Mouse (Mus musculus) macrophage (primary cell): ENCODE results near the gene Tmem158. TPM values are rescaled to one million over a fixed set of nuclear protein-coding genes. Genes with fewer than 3 reads are reported as not detected.

Experiments
- H3K27ac ChIP-seq: fragments of 350-480 bp; formaldehyde crosslinking; 2 replicates; pipeline ENCODE4 v1.9.0; 2021
- H3K36me3 ChIP-seq: fragments of 350-480 bp; formaldehyde crosslinking; 2 replicates; pipeline ENCODE4 v1.9.0; 2021; ENCODE audit errors: inconsistent target
- H3K4me3 ChIP-seq: fragments of 350-480 bp; formaldehyde crosslinking; 2 replicates; pipeline ENCODE4 v1.9.0; 2021; ENCODE audit errors: inconsistent target
- H3K79me2 ChIP-seq: fragments of 350-480 bp; formaldehyde crosslinking; 2 replicates; pipeline ENCODE4 v1.9.0; 2021; ENCODE audit errors: inconsistent target
- WGBS: methylation state at CpG from one replicate; pipeline ENCODE4 v1.1.7; 2026; ENCODE audit warnings: inconsistent platforms; ENCODE audit not compliant: missing documents; 5-methylcytosine and 5-hydroxymethylcytosine counted together
- polyA plus RNA-seq: library from polyadenylated mRNA; stranded (reverse); fragments of 250-400 nt; gene quantifications from 3 replicates; pipeline ENCODE4 v1.2.4, GENCODE M21; 2018; ENCODE audit warnings: inconsistent platforms

Gene Tmem158
- polyA plus RNA-seq, 1 experiment from 2014 or later: 1.4 TPM

- Histone ChIP-seq H3K36me3 (no peaks in the 10 kb centered on the region), H3K27ac (no peak overlapping the region)
- WGBS: 11% methylated on average over 2 of the region's 2 CpGs
Observed at GRCm38 (mm10) chr9:123237739-123238138, 22.8 kb downstream of the Tmem158 start.

GRCm38 (mm10) chr9:123235621-123236020 is 24.9 kb downstream of the Tmem158 start:
- Histone ChIP-seq H3K79me2 (no peaks in the 10 kb centered on the region), H3K27ac (no peak overlapping the region), H3K36me3 (no peaks in the 10 kb centered on the region), H3K4me3 (no peak overlapping the region)
- WGBS: 42% methylated on average over 3 of the region's 3 CpGs

More at GRCm38 (mm10) chr9:123237739-123238138, 22.8 kb downstream of the Tmem158 start:
- Histone ChIP-seq H3K79me2 (no peaks in the 10 kb centered on the region), H3K4me3 (no peak overlapping the region)

GRCm38 (mm10) chr9:123229826-123230225 is 30.7 kb downstream of the Tmem158 start:
- H3K4me3 ChIP-seq: no peak overlapping the region
- no peak overlapping the region for H3K27ac ChIP-seq
- 75% methylated on average over 4 of the region's 4 CpGs for WGBS
- no peaks in the 10 kb centered on the region for H3K79me2 ChIP-seq
- H3K36me3 ChIP-seq: no peaks in the 10 kb centered on the region

DNA sequence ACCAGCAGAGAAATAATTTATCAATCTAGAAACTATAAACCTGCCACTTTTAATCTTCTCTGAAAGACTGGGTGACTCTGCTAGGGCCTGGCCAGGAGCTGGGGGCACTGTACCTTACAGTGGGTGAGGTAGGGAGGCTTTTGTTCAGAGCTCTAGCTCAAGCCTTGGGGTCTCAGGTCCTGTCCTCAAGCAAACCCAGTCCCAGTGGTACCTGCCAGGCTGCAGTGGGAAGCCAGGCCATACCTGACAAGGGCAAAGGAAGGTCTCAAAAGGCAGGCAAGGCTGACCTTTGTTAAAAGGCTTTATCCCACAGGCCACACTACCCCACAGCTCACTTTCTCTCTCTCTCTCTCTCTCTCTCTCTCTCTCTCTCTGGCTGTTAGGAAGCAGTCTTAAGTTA is 31.9 kb downstream of the Tmem158 start:
- H3K36me3 ChIP-seq: no peaks in the 10 kb centered on the region
- H3K79me2 ChIP-seq: no peaks in the 10 kb centered on the region
- no peak overlapping the region for H3K27ac ChIP-seq
- no peak overlapping the region for H3K4me3 ChIP-seq

DNA sequence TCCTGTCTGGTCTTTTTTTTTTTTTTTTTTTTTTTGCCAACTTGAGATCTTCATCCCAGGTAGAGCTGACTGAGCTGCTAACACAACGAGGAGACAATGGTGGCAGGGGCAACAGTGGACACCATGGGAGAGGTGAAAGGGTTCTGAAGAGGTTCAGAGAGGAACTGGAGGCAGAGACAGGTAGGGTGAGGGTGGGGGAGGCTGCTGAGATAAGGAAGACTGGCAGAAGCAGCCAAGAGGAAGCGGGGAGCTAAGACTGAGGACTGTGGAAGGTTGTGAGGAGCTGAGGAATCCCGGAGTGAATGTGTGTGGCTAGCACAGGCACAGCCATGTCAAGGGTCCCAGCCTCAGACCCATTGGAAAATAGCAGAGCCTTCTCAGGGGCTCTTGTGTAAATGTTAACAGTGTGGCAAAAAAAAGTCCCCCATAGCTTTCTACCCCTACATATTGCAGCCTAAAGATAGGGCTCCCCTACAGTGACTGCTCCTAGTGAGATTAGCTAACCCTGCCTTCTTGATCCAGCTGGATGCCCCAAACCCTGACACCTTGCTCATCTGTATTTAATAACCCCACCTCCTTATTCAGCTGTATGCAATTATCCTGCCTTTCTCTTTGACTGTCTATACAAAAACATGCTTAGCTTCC is 33.3 kb downstream of the Tmem158 start:
- Histone ChIP-seq H3K4me3 (no peak overlapping the region), H3K79me2 (no peaks in the 10 kb centered on the region), H3K36me3 (no peaks in the 10 kb centered on the region), H3K27ac (no peak overlapping the region)
- 80% methylated on average over 3 of the region's 3 CpGs for WGBS

- no peak overlapping the region for H3K4me3 ChIP-seq
- H3K79me2 ChIP-seq: no peaks in the 10 kb centered on the region
- WGBS: 17% methylated on average over 2 of the region's 2 CpGs
- no peak overlapping the region for H3K27ac ChIP-seq
- H3K36me3 ChIP-seq: no peaks in the 10 kb centered on the region
Observed at GRCm38 (mm10) chr9:123224863-123225431, 35.6 kb downstream of the Tmem158 start.

DNA sequence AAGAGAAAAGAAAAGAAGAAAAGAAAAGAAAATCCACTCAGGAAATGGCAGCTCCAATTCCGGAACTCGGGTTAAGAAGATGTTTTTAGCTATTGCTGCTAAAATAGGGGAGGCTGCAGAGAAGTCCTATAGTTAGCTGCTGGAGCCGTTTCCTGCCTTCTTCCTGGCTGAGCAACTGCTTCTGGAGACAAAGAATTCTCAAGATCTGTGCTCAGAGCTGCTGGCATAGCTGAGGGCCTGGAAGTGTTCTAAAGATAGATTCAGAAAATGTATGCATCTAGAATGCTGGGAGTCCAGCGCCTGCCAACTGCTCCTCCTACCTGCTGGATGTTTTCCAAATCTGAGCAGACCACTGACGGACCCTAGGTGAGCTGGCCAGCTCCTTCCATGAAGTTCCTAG is 40.7 kb downstream of the Tmem158 start:
- H3K4me3 ChIP-seq: no peak overlapping the region
- no peaks in the 10 kb centered on the region for H3K79me2 ChIP-seq
- no peak overlapping the region for H3K27ac ChIP-seq
- H3K36me3 ChIP-seq: no peaks in the 10 kb centered on the region
- WGBS: 43% methylated on average over 5 of the region's 5 CpGs

- H3K79me2 ChIP-seq: no peaks in the 10 kb centered on the region
- no peaks in the 10 kb centered on the region for H3K36me3 ChIP-seq
- no peak within 1 kb of the TSS for H3K27ac ChIP-seq
- H3K4me3 ChIP-seq: no peak within 1 kb of the TSS
- WGBS: 11% methylated on average over 45 of the region's 45 CpGs
Observed at GRCm38 (mm10) chr9:123215621-123216440, 44.7 kb downstream of the Tmem158 start, which contains the start of gene Cdcp1. Gene Cdcp1 (minus strand): TSS chr9:123216038.

- 89% methylated on average over 9 of the region's 9 CpGs for WGBS
- Histone ChIP-seq H3K4me3 (no peak overlapping the region), H3K79me2 (no peaks in the 10 kb centered on the region), H3K27ac (no peak overlapping the region), H3K36me3 (no peaks in the 10 kb centered on the region)
Observed at GRCm38 (mm10) chr9:123213371-123213770, 47.2 kb downstream of the Tmem158 start.

Other genes with a start within 250 kb of the Tmem158 start
- gene Tmem42, start 239.4 kb downstream of the Tmem158 start, polyA plus RNA-seq: 2.9 to 8.6 TPM (median 3.4 TPM) in 3 replicates
- not detected in 3 replicates for gene Tgm4, start 226.0 kb downstream of the Tmem158 start, polyA plus RNA-seq
- 37.6 to 46.3 TPM (median 38.8 TPM) in 3 replicates for gene Zdhhc3, start 147.6 kb downstream of the Tmem158 start, polyA plus RNA-seq
- gene Exosc7, start 147.5 kb downstream of the Tmem158 start, polyA plus RNA-seq: 11.6 to 28.4 TPM (median 12.5 TPM) in 3 replicates
- not detected in 3 replicates for gene Clec3b, start 109.8 kb downstream of the Tmem158 start, polyA plus RNA-seq
- 0.06 TPM in 1 of 3 replicates, not detected in the others for gene Cdcp1, start 44.7 kb downstream of the Tmem158 start, polyA plus RNA-seq
- gene Lars2, start 106.2 kb upstream of the Tmem158 start, polyA plus RNA-seq: 117 to 494 TPM (median 405 TPM) in 3 replicates
- gene Limd1, start 217.9 kb upstream of the Tmem158 start, polyA plus RNA-seq: 20.9 to 28.1 TPM (median 21.2 TPM) in 3 replicates